Mouse (Mus musculus) neural tube, embryonic 11.5 days (tissue): ENCODE measurements around the gene Rfx2. TPM values are rescaled to one million over a fixed set of nuclear protein-coding genes. Genes with fewer than 3 reads are reported as not detected.
A peak's percentile ranks its signal among the peaks of the same experiment; 100 is the strongest.

Experiments
- ATAC-seq: fragments of 200-750 bp; cut with Nextera tagmentation; 2 replicates; pipeline ENCODE4 v1.8.0; 2017; ENCODE audit warnings: moderate number of reproducible peaks, mild to moderate bottlenecking, moderate TSS enrichment, moderate library complexity; ENCODE audit not compliant: insufficient read depth, low FRiP score, low TSS enrichment
- DNase-seq: peaks from one replicate; pipeline ENCODE4 v3.0.0-alpha.2; 2015; ENCODE audit warnings: low spot score
- H3K27ac ChIP-seq: fragments of 300-500 bp; sonication (generic); 2 replicates; pipeline ENCODE4 v1.5.1; 2014; ENCODE audit warnings: low read depth, mild to moderate bottlenecking, low read length
- H3K27me3 ChIP-seq: fragments of 300-500 bp; sonication (generic); 2 replicates; pipeline ENCODE4 v1.6.1; 2014; ENCODE audit warnings: mild to moderate bottlenecking, low read length, mixed read lengths; ENCODE audit not compliant: control insufficient read depth, insufficient read depth
- H3K36me3 ChIP-seq: fragments of 300-500 bp; sonication (generic); 2 replicates; pipeline ENCODE4 v1.6.1; 2014; ENCODE audit warnings: mild to moderate bottlenecking, low read length, moderate library complexity, mixed read lengths; ENCODE audit not compliant: control insufficient read depth, insufficient read depth
- H3K4me1 ChIP-seq: fragments of 300-500 bp; sonication (generic); 2 replicates; pipeline ENCODE4 v1.6.1; 2014; ENCODE audit warnings: low read length, mixed read lengths; ENCODE audit not compliant: control insufficient read depth, insufficient read depth
- H3K4me2 ChIP-seq: fragments of 300-500 bp; sonication (generic); 2 replicates; pipeline ENCODE4 v1.6.1; 2014; ENCODE audit warnings: low read depth, mild to moderate bottlenecking, moderate library complexity
- H3K4me3 ChIP-seq: fragments of 300-500 bp; sonication (generic); 2 replicates; pipeline ENCODE4 v1.5.1; 2014; ENCODE audit warnings: low read depth, low read length
- H3K9ac ChIP-seq: fragments of 300-500 bp; sonication (generic); 2 replicates; pipeline ENCODE4 v1.6.1; 2014; ENCODE audit warnings: mild to moderate bottlenecking, low read length
- H3K9me3 ChIP-seq: fragments of 300-500 bp; sonication (generic); 2 replicates; pipeline ENCODE4 v1.6.1; 2016; ENCODE audit warnings: low read length; ENCODE audit not compliant: control insufficient read depth
- WGBS: fragments of 180-500 bp; shearing (Covaris S2); extraction: QIAGEN DNeasy Blood & Tissue Kit; methylation state at CpG from one replicate; pipeline ENCODE4 v1.1.7; 2014; 5-methylcytosine and 5-hydroxymethylcytosine counted together
- polyA plus RNA-seq: library from polyadenylated mRNA; unstranded; fragments of >200 nt; fragmentation: Nextera tagmentation; extraction: Ambion mirVana; gene quantifications from 2 replicates; pipeline ENCODE4 v1.2.1, GENCODE M21; 2014

The Rfx2 gene
- 3.9 and 4.9 TPM in 2 replicates for polyA plus RNA-seq

- peaks cover 12% of the 10 kb centered on the region for H3K27me3 ChIP-seq
- DNase-seq (no peak), ATAC-seq (peak; percentile 1; the same call in 1 of the 2 replicates)
- no peaks in the 10 kb centered on the region for H3K36me3 ChIP-seq
- H3K4me3 ChIP-seq: peak within 1 kb of the TSS; percentile 61
- peak within 1 kb of the TSS; percentile 87 for H3K4me2 ChIP-seq
- peaks cover 7% of the 10 kb centered on the region for H3K4me1 ChIP-seq
- WGBS: under 1% methylated on average over 41 of the region's 62 CpGs
- no peaks in the 10 kb centered on the region for H3K9me3 ChIP-seq
- peak within 1 kb of the TSS; percentile 60 for H3K9ac ChIP-seq
- H3K27ac ChIP-seq: no peak within 1 kb of the TSS
These were observed at the start of gene Rfx2 for GRCm38 (mm10) chr17:56830411-56831110. Rfx2 (minus strand) TSS chr17:56831013.

GRCm38 (mm10) chr17:56877426-56877825 lies 46.6 kb upstream of the Rfx2 start:
- Histone ChIP-seq H3K4me3 (no peak overlapping the region), H3K4me2 (no peak overlapping the region), H3K4me1 (no peaks in the 10 kb centered on the region), H3K27me3 (no peaks in the 10 kb centered on the region), H3K36me3 (no peaks in the 10 kb centered on the region), H3K9me3 (no peaks in the 10 kb centered on the region), H3K9ac (no peak overlapping the region), H3K27ac (no peak overlapping the region)
- ATAC-seq: no peak
- DNase-seq: no peak
- WGBS: 92% methylated on average over 19 of the region's 19 CpGs

- WGBS: 65% methylated on average over 8 of the region's 8 CpGs
These were observed 46.2 kb upstream of the Rfx2 start for GRCm38 (mm10) chr17:56876981-56877380.

GRCm38 (mm10) chr17:56876465-56876864 lies 45.7 kb upstream of the Rfx2 start:
- Histone ChIP-seq H3K27ac (no peak overlapping the region), H3K4me3 (no peak overlapping the region), H3K4me2 (no peak overlapping the region), H3K27me3 (no peaks in the 10 kb centered on the region), H3K4me1 (no peaks in the 10 kb centered on the region), H3K9me3 (no peaks in the 10 kb centered on the region), H3K9ac (no peak overlapping the region), H3K36me3 (no peaks in the 10 kb centered on the region)
- DNase-seq (no peak), ATAC-seq (no peak)
- WGBS: 67% methylated on average over 3 of the region's 3 CpGs

More at GRCm38 (mm10) chr17:56876981-56877380, 46.2 kb upstream of the Rfx2 start:
- DNase-seq: no peak
- H3K36me3 ChIP-seq: no peaks in the 10 kb centered on the region
- no peaks in the 10 kb centered on the region for H3K27me3 ChIP-seq
- no peak for ATAC-seq
- H3K9me3 ChIP-seq: no peaks in the 10 kb centered on the region
- H3K27ac ChIP-seq: no peak overlapping the region
- no peak overlapping the region for H3K9ac ChIP-seq
- no peak overlapping the region for H3K4me3 ChIP-seq
- no peak overlapping the region for H3K4me2 ChIP-seq
- no peaks in the 10 kb centered on the region for H3K4me1 ChIP-seq

- DNase-seq (no peak), ATAC-seq (no peak)
- no peak within 1 kb of the TSS for H3K27ac ChIP-seq
- H3K4me3 ChIP-seq: no peak within 1 kb of the TSS
- WGBS: 90% methylated on average over 12 of the region's 12 CpGs
- no peak within 1 kb of the TSS for H3K4me2 ChIP-seq
- no peaks in the 10 kb centered on the region for H3K36me3 ChIP-seq
- no peaks in the 10 kb centered on the region for H3K27me3 ChIP-seq
- no peaks in the 10 kb centered on the region for H3K4me1 ChIP-seq
- H3K9me3 ChIP-seq: no peaks in the 10 kb centered on the region
- H3K9ac ChIP-seq: no peak within 1 kb of the TSS
These were observed 44.3 kb upstream of the Rfx2 start, which contains the start of gene 1700061G19Rik for GRCm38 (mm10) chr17:56874936-56875651. 1700061G19Rik (plus strand) TSS chr17:56875477.

GRCm38 (mm10) chr17:56874237-56874636 lies 43.4 kb upstream of the Rfx2 start, which contains the start of gene Acsbg2:
Acsbg2 (minus strand) TSS chr17:56874447.
- ATAC-seq (no peak), DNase-seq (no peak)
- Histone ChIP-seq H3K9me3 (peaks cover 2% of the 10 kb centered on the region; the same call in 1 of the 2 replicates), H3K4me2 (no peak within 1 kb of the TSS), H3K9ac (no peak within 1 kb of the TSS), H3K27me3 (no peaks in the 10 kb centered on the region), H3K4me1 (no peaks in the 10 kb centered on the region), H3K27ac (no peak within 1 kb of the TSS), H3K4me3 (no peak within 1 kb of the TSS), H3K36me3 (no peaks in the 10 kb centered on the region)
- WGBS: 91% methylated on average over 2 of the region's 2 CpGs

GRCm38 (mm10) chr17:56872512-56872911 lies 41.7 kb upstream of the Rfx2 start:
- Histone ChIP-seq H3K9me3 (peaks cover 2% of the 10 kb centered on the region; the same call in 1 of the 2 replicates), H3K36me3 (no peaks in the 10 kb centered on the region), H3K4me1 (no peaks in the 10 kb centered on the region), H3K27ac (no peak overlapping the region), H3K4me3 (no peak overlapping the region), H3K27me3 (no peaks in the 10 kb centered on the region), H3K4me2 (no peak overlapping the region), H3K9ac (no peak overlapping the region)
- 83% methylated on average over 7 of the region's 7 CpGs for WGBS
- ATAC-seq: no peak
- no peak for DNase-seq

- Histone ChIP-seq H3K4me2 (no peak overlapping the region), H3K27me3 (no peaks in the 10 kb centered on the region), H3K27ac (no peak overlapping the region), H3K36me3 (no peaks in the 10 kb centered on the region), H3K4me1 (no peaks in the 10 kb centered on the region), H3K4me3 (no peak overlapping the region), H3K9ac (no peak overlapping the region), H3K9me3 (peaks cover 2% of the 10 kb centered on the region; the same call in 1 of the 2 replicates)
- no peak for DNase-seq
- no peak for ATAC-seq
- WGBS: 78% methylated on average over 8 of the region's 8 CpGs
These were observed 41.0 kb upstream of the Rfx2 start for GRCm38 (mm10) chr17:56871767-56872166.
